Mouse (Mus musculus): ENCODE data around the gene Tdrd3. TPM values are rescaled to one million over a fixed set of nuclear protein-coding genes. Genes with fewer than 3 reads are reported as not detected.

Tdrd3 gene
- polyA plus RNA-seq (2015; fragmentation: Nextera tagmentation; extraction: Ambion mirVana): 26.9 and 29.1 TPM in 2 replicates

GRCm38 (mm10) chr14:87415808-87416721 lies at the start of gene Tdrd3:
TSS of gene Tdrd3 (plus strand) at chr14:87416639.
- ATAC-seq (ENCODE audit: low FRiP score, low TSS enrichment): peak; percentile 97
- under 1% methylated on average over 83 of the region's 85 CpGs for WGBS
- H3K4me2 ChIP-seq (replicated peaks; ENCODE audit: low read depth, low read length): peak within 1 kb of the TSS; percentile 70

GRCm38 (mm10) chr14:87367169-87367568 lies 49.3 kb upstream of the Tdrd3 start:
- no peaks in the 10 kb centered on the region for H3K27me3 ChIP-seq (ENCODE audit: insufficient read depth, low read length)
- H3K4me1 ChIP-seq (ENCODE audit: insufficient read depth, low read length): no peaks in the 10 kb centered on the region
- no peak overlapping the region for H3K4me2 ChIP-seq (replicated peaks; ENCODE audit: low read depth, low read length)
- no peaks in the 10 kb centered on the region for H3K36me3 ChIP-seq (ENCODE audit: insufficient read depth, low read length)
- H3K9ac ChIP-seq (replicated peaks; ENCODE audit: low read length): no peak overlapping the region
- H3K4me3 ChIP-seq (ENCODE audit: low read length): no peak overlapping the region
- no peaks in the 10 kb centered on the region for H3K9me3 ChIP-seq (ENCODE audit: low read length)
- WGBS: 58% methylated on average over 3 of the region's 3 CpGs
- H3K27ac ChIP-seq (ENCODE audit: low read length): no peak overlapping the region
- ATAC-seq (ENCODE audit: low FRiP score, low TSS enrichment): no peak

More at GRCm38 (mm10) chr14:87415808-87416721, at the start of gene Tdrd3:
- Histone ChIP-seq H3K4me3 (ENCODE audit: low read length) (peak within 1 kb of the TSS; percentile 91), H3K9me3 (ENCODE audit: low read length) (no peaks in the 10 kb centered on the region), H3K27ac (ENCODE audit: low read length) (peak within 1 kb of the TSS; percentile 100), H3K36me3 (ENCODE audit: insufficient read depth, low read length) (no peaks in the 10 kb centered on the region), H3K27me3 (ENCODE audit: insufficient read depth, low read length) (no peaks in the 10 kb centered on the region), H3K9ac (replicated peaks; ENCODE audit: low read length) (peak within 1 kb of the TSS; percentile 97), H3K4me1 (ENCODE audit: insufficient read depth, low read length) (peaks cover 12% of the 10 kb centered on the region)

GRCm38 (mm10) chr14:87383041-87383440 lies 33.4 kb upstream of the Tdrd3 start:
- H3K27me3 ChIP-seq (ENCODE audit: insufficient read depth, low read length): no peaks in the 10 kb centered on the region
- H3K36me3 ChIP-seq (ENCODE audit: insufficient read depth, low read length): no peaks in the 10 kb centered on the region
- no peak for ATAC-seq (ENCODE audit: low FRiP score, low TSS enrichment)
- no peak overlapping the region for H3K4me3 ChIP-seq (ENCODE audit: low read length)
- H3K9ac ChIP-seq (replicated peaks; ENCODE audit: low read length): no peak overlapping the region
- 73% methylated on average over 2 of the region's 2 CpGs for WGBS
- H3K4me1 ChIP-seq (ENCODE audit: insufficient read depth, low read length): no peaks in the 10 kb centered on the region
- H3K4me2 ChIP-seq (replicated peaks; ENCODE audit: low read depth, low read length): no peak overlapping the region
- H3K27ac ChIP-seq (ENCODE audit: low read length): no peak overlapping the region
- H3K9me3 ChIP-seq (ENCODE audit: low read length): no peaks in the 10 kb centered on the region

GRCm38 (mm10) chr14:87384288-87385268 lies 31.9 kb upstream of the Tdrd3 start:
- Histone ChIP-seq H3K9me3 (ENCODE audit: low read length) (no peaks in the 10 kb centered on the region), H3K4me2 (replicated peaks; ENCODE audit: low read depth, low read length) (no peak overlapping the region), H3K4me1 (ENCODE audit: insufficient read depth, low read length) (no peaks in the 10 kb centered on the region), H3K27ac (ENCODE audit: low read length) (no peak overlapping the region), H3K36me3 (ENCODE audit: insufficient read depth, low read length) (no peaks in the 10 kb centered on the region), H3K4me3 (ENCODE audit: low read length) (no peak overlapping the region), H3K9ac (replicated peaks; ENCODE audit: low read length) (no peak overlapping the region), H3K27me3 (ENCODE audit: insufficient read depth, low read length) (no peaks in the 10 kb centered on the region)
- WGBS: 78% methylated on average over 7 of the region's 7 CpGs
- ATAC-seq (ENCODE audit: low FRiP score, low TSS enrichment): no peak

- ATAC-seq (ENCODE audit: low FRiP score, low TSS enrichment): no peak
- WGBS: 90% methylated on average over 3 of the region's 3 CpGs
Measured at GRCm38 (mm10) chr14:87393096-87393495, 23.3 kb upstream of the Tdrd3 start.

GRCm38 (mm10) chr14:87396643-87397042 lies 19.8 kb upstream of the Tdrd3 start:
- Histone ChIP-seq H3K27me3 (ENCODE audit: insufficient read depth, low read length) (no peaks in the 10 kb centered on the region), H3K4me1 (ENCODE audit: insufficient read depth, low read length) (no peaks in the 10 kb centered on the region), H3K27ac (ENCODE audit: low read length) (no peak overlapping the region), H3K9me3 (ENCODE audit: low read length) (no peaks in the 10 kb centered on the region), H3K4me3 (ENCODE audit: low read length) (no peak overlapping the region), H3K4me2 (replicated peaks; ENCODE audit: low read depth, low read length) (no peak overlapping the region), H3K36me3 (ENCODE audit: insufficient read depth, low read length) (no peaks in the 10 kb centered on the region), H3K9ac (replicated peaks; ENCODE audit: low read length) (no peak overlapping the region)
- WGBS: 73% methylated on average over 5 of the region's 5 CpGs
- no peak for ATAC-seq (ENCODE audit: low FRiP score, low TSS enrichment)

More at GRCm38 (mm10) chr14:87393096-87393495, 23.3 kb upstream of the Tdrd3 start:
- no peak overlapping the region for H3K9ac ChIP-seq (replicated peaks; ENCODE audit: low read length)
- H3K4me1 ChIP-seq (ENCODE audit: insufficient read depth, low read length): no peaks in the 10 kb centered on the region
- no peaks in the 10 kb centered on the region for H3K27me3 ChIP-seq (ENCODE audit: insufficient read depth, low read length)
- no peaks in the 10 kb centered on the region for H3K36me3 ChIP-seq (ENCODE audit: insufficient read depth, low read length)
- no peak overlapping the region for H3K27ac ChIP-seq (ENCODE audit: low read length)
- no peaks in the 10 kb centered on the region for H3K9me3 ChIP-seq (ENCODE audit: low read length)
- H3K4me2 ChIP-seq (replicated peaks; ENCODE audit: low read depth, low read length): no peak overlapping the region
- no peak overlapping the region for H3K4me3 ChIP-seq (ENCODE audit: low read length)

- no peak for ATAC-seq (ENCODE audit: low FRiP score, low TSS enrichment)
- H3K4me1 ChIP-seq (ENCODE audit: insufficient read depth, low read length): peaks cover 9% of the 10 kb centered on the region
- H3K4me2 ChIP-seq (replicated peaks; ENCODE audit: low read depth, low read length): peak overlapping the region; percentile 70
- H3K27ac ChIP-seq (ENCODE audit: low read length): peak overlapping the region; percentile 100; the same call in 1 of the 2 replicates
- no peaks in the 10 kb centered on the region for H3K36me3 ChIP-seq (ENCODE audit: insufficient read depth, low read length)
- peak overlapping the region; percentile 97 for H3K9ac ChIP-seq (replicated peaks; ENCODE audit: low read length)
- H3K27me3 ChIP-seq (ENCODE audit: insufficient read depth, low read length): no peaks in the 10 kb centered on the region
- peak overlapping the region; percentile 91 for H3K4me3 ChIP-seq (ENCODE audit: low read length)
- WGBS: under 1% methylated on average over 11 of the region's 11 CpGs
- H3K9me3 ChIP-seq (ENCODE audit: low read length): no peaks in the 10 kb centered on the region
Measured at GRCm38 (mm10) chr14:87415486-87415807, 992 bp upstream of the Tdrd3 start.

- Histone ChIP-seq H3K9me3 (ENCODE audit: low read length) (no peaks in the 10 kb centered on the region), H3K4me1 (ENCODE audit: insufficient read depth, low read length) (peaks cover 15% of the 10 kb centered on the region), H3K27me3 (ENCODE audit: insufficient read depth, low read length) (no peaks in the 10 kb centered on the region), H3K9ac (replicated peaks; ENCODE audit: low read length) (peak overlapping the region; percentile 97), H3K36me3 (ENCODE audit: insufficient read depth, low read length) (no peaks in the 10 kb centered on the region), H3K4me3 (ENCODE audit: low read length) (peak overlapping the region; percentile 91), H3K4me2 (replicated peaks; ENCODE audit: low read depth, low read length) (peak overlapping the region; percentile 70), H3K27ac (ENCODE audit: low read length) (peak overlapping the region; percentile 100)
- peak; percentile 64 for ATAC-seq (ENCODE audit: low FRiP score, low TSS enrichment)
- under 1% methylated on average over 78 of the region's 109 CpGs for WGBS
Measured at GRCm38 (mm10) chr14:87416755-87417690, 584 bp downstream of the Tdrd3 start.

- Histone ChIP-seq H3K4me3 (ENCODE audit: low read length) (peak overlapping the region; percentile 91), H3K27me3 (ENCODE audit: insufficient read depth, low read length) (no peaks in the 10 kb centered on the region), H3K4me1 (ENCODE audit: insufficient read depth, low read length) (peaks cover 15% of the 10 kb centered on the region), H3K36me3 (ENCODE audit: insufficient read depth, low read length) (no peaks in the 10 kb centered on the region), H3K27ac (ENCODE audit: low read length) (peak overlapping the region; percentile 100), H3K9ac (replicated peaks; ENCODE audit: low read length) (peak overlapping the region; percentile 97), H3K9me3 (ENCODE audit: low read length) (no peaks in the 10 kb centered on the region), H3K4me2 (replicated peaks; ENCODE audit: low read depth, low read length) (peak overlapping the region; percentile 70)
- ATAC-seq (ENCODE audit: low FRiP score, low TSS enrichment): no peak
- WGBS: 1% methylated on average over 3 of the region's 3 CpGs
Measured at GRCm38 (mm10) chr14:87417691-87418070, 1.2 kb downstream of the Tdrd3 start.

Measured in kidney, embryonic 16.5 days (tissue).